ENCODE assay signal across 8 mouse cellular contexts in genomic region chr3:135206621-135207020, GRCm38 (mm10).
DNase-seq lines count a peak whose midpoint lies in the region; ATAC-seq lines count a peak whose summit lies in the region.

No protein-coding gene starts in this region.

- ATAC-seq in cerebellum, adult (ENCODE audit: insufficient number of reproducible peaks, low FRiP score, low TSS enrichment), result no peak

- DNase-seq in cerebellum, postnatal 25 days, result peak; percentile 18 to 47
- peak; percentile 25 for DNase-seq in ovary, postnatal 36 days (ENCODE audit: low spot score)
- no peak for DNase-seq in ovary, adult 18-20 months (ENCODE audit: low spot score)
- peak; percentile 82 for DNase-seq in brain, adult 2 months (ENCODE audit: low read depth, low spot score)
- DNase-seq in induced T-regulatory cell, adult 2 months (ENCODE audit: low read depth), result peak; percentile 32
- peak; percentile 15 for DNase-seq in lung, postnatal 36 days
- no peak for DNase-seq in c-Kit-positive CD71-positive TER-119-positive erythroid progenitor cells, embryonic 14.5 days (ENCODE audit: low spot score)

Comparison
In these comparisons a context has a peak if more than half of its experiments do, and no peak if none do; other contexts are left out.
1. DNase-seq: peak in cerebellum, postnatal 25 days (2 of 2), ovary, postnatal 36 days (single experiment), brain, adult 2 months (single experiment), induced T-regulatory cell, adult 2 months (single experiment) and lung, postnatal 36 days (single experiment); none in ovary, adult 18-20 months (single experiment) and c-Kit-positive CD71-positive TER-119-positive erythroid progenitor cells, embryonic 14.5 days (single experiment).